Mouse (Mus musculus) monocyte, adult 5-6 weeks (primary cell): ENCODE data around the gene Ech1. TPM values are rescaled to one million over a fixed set of nuclear protein-coding genes. Genes with fewer than 3 reads are reported as not detected.
A peak's percentile ranks its signal among the peaks of the same experiment; 100 is the strongest.

Experiments
- ATAC-seq: fragments of 153-309, 156-312 bp; replicated peaks from 2 replicates; pipeline ENCODE4 v1.8.0; 2017; ENCODE audit warnings: mild to moderate bottlenecking; ENCODE audit not compliant: low TSS enrichment, insufficient number of reproducible peaks, severe bottlenecking, poor library complexity, low FRiP score
- total RNA-seq: library from RNA; stranded (forward); fragments of 200-1000, 200-491, 200-594 nt; gene quantifications from 3 replicates; pipeline ENCODE4 v1.2.3, GENCODE M21; 2017

The Ech1 gene
- total RNA-seq, 1 experiment from 2014 or later = 48.7 TPM

GRCm38 (mm10) chr7:28877856-28878255 is 52.8 kb downstream of the Ech1 start:
- no peak for ATAC-seq

DNA sequence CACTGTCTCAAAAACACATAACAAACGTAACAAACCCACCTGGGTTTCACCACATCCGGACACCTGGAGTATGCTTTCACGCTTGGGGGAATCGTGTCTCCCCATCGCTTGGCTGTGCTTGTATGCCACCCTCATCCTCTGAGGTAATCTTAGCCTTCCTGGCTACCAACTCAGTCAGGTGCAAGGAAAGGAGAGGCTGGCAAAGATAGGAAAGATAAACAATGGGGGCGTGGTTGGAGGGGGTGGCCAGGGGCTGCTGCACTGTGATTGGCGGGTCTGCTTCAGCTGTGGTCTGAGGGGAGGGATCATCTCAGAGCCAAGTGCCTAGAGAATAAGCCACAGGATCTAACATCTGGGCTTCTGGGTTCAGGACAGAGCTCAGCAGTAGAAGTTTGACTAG is 54.6 kb downstream of the Ech1 start:
- 0 out of 2 replicates have a peak, but pooled peaks have one; percentile 20 for ATAC-seq

DNA sequence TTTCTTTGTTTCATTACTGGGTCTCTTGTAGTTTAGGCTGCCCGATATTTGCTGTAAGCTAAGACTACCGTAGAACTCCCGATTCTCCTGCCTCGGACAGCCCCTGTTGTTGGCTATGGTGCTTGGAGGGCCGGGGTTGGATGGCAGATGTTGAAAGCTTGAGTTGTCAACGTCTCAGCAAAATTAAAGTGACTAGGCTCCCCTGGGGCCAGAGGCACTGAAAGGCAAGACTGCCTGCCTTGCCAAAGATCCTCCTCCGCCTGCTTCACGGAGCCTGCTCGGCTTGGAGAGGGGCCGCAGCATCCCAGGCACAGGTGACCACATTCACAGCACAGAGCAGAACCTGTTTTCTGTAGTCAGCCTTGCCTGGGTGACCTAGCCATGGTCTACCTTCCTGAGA is 55.5 kb downstream of the Ech1 start:
- ATAC-seq = no peak

DNA sequence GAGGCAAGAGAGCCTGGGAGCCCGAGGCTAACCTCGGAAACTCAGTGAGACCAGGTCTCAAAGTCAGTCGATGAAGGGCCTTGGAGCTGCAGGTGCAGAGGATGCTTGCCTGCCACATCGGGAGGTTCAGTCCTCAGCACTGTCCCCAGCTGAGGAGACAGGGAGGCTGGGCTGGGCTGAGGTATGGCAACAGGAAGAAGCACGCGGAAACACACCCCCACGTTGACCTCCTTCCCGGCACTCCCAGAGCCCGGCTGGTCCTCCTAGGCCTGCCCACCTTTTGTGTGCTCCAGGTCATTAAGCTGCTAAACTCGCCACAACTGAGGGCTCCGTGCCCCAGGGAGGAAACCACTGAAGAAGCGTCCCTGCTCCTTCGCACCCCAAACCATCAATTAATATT is 56.2 kb downstream of the Ech1 start, which contains the start of gene Capn12:
Capn12 (plus strand) TSS at position 224 of the 400 bp plus-strand sequence.
- ATAC-seq = no peak

Other genes with a start within 250 kb of the Ech1 start
- 7.1 to 11.4 TPM (median 10.1 TPM) in 3 replicates for gene Samd4b, start 227.1 kb upstream of the Ech1 start, total RNA-seq
- 3.8 to 7.5 TPM (median 4.7 TPM) in 3 replicates for gene Pak4, start 227.0 kb upstream of the Ech1 start, total RNA-seq
- gene Acp7, start 193.9 kb upstream of the Ech1 start, total RNA-seq = not detected in 3 replicates
- gene Fbxo27, start 132.4 kb upstream of the Ech1 start, total RNA-seq = 0.64 to 1.3 TPM (median 0.87 TPM) in 3 replicates
- 4.9 TPM in 1 of 3 replicates, not detected in the others for gene Fbxo17, start 108.4 kb upstream of the Ech1 start, total RNA-seq
- 31.4 to 44.6 TPM (median 33.7 TPM) in 3 replicates for gene Mrps12, start 83.4 kb upstream of the Ech1 start, total RNA-seq
- 2.7 to 8.8 TPM (median 3.8 TPM) in 3 replicates for gene Sars2, start 83.2 kb upstream of the Ech1 start, total RNA-seq
- not detected in 3 replicates for gene Ccer2, start 69.0 kb upstream of the Ech1 start, total RNA-seq
- 32.9 to 55.7 TPM (median 54.2 TPM) in 3 replicates for gene Sirt2, start 58.5 kb upstream of the Ech1 start, total RNA-seq
- gene Nfkbib, start 57.7 kb upstream of the Ech1 start, total RNA-seq = 25.0 to 46.0 TPM (median 30.1 TPM) in 3 replicates
- 57.3 to 157 TPM (median 67.9 TPM) in 3 replicates for gene Rinl, start 36.2 kb upstream of the Ech1 start, total RNA-seq
- gene Hnrnpl, start 16.7 kb upstream of the Ech1 start, total RNA-seq = 279 to 373 TPM (median 301 TPM) in 3 replicates
- 1.2 to 7.4 TPM (median 5.5 TPM) in 3 replicates for gene Lgals4, start 8.6 kb downstream of the Ech1 start, total RNA-seq
- gene Lgals7, start 38.6 kb downstream of the Ech1 start, total RNA-seq = not detected in 3 replicates
- 0.87 TPM in 1 of 3 replicates, not detected in the others for gene Capn12, start 56.2 kb downstream of the Ech1 start, total RNA-seq
- 25.4 to 66.0 TPM (median 36.9 TPM) in 3 replicates for gene Actn4, start 137.1 kb downstream of the Ech1 start, total RNA-seq
- 285 to 328 TPM (median 291 TPM) in 3 replicates for gene Eif3k, start 156.6 kb downstream of the Ech1 start, total RNA-seq
- 31.9 to 70.2 TPM (median 54.1 TPM) in 3 replicates for gene Map4k1, start 156.8 kb downstream of the Ech1 start, total RNA-seq